ENCODE assay signal across 26 mouse cellular contexts in the genomic region with DNA sequence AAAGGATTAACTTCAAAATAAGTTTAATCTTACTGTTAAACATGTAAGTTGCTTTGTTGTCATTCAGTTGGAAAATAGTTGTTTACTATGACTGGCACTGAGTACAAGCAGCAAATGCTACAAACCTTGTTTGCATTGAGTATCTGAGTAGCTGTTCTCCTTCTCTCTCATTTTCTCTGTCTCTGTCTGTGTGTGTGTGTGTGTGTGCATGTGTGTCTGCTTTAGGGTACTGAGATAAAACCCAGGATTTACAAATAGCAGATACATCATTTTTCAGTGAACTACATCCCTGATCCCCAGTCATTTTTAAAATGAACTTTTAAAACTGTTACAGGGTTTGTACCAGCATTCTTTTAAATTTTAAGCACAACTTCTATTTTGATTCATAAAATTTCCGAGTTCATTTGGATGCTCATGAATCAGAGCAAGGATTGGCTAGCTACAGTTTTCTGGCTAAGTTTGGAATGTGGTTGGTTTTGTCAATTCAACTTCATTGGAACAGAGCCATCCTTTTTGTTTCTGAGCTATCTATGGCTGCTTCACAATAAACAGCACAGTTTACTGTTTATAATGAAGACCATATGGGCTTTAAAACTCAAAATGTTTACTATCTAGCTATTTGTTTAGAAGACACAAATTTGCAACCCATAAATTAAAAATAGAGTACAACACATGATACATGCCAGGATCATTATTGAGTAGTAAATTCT.
DNase-seq lines count a peak whose midpoint lies in the region; ATAC-seq and TF ChIP-seq lines count a peak whose summit lies in the region.
"Had no signal": no experiment of that assay in that cellular context is flagged by ENCODE, and none has a peak within 500 bp of the region (broad histone marks: within the 10 kb centered on the region; RNA-seq: fewer than 3 reads in every experiment).

No protein-coding gene starts in this region.

- no peak overlapping the region for H3K9ac ChIP-seq in forebrain, embryonic 14.5 days (ENCODE audit: low read length)
- no peak overlapping the region for H3K9ac ChIP-seq in forebrain, postnatal 0 days
- H3K9ac ChIP-seq in kidney, postnatal 0 days (ENCODE audit: low read depth, low read length): no peak overlapping the region
- H3K9ac ChIP-seq in lung, embryonic 15.5 days: no peak overlapping the region
- H3K9ac ChIP-seq in lung, postnatal 0 days (replicated peaks; ENCODE audit: low read depth): no peak overlapping the region
- H3K9ac ChIP-seq: embryonic facial prominence, embryonic 13.5 days; forebrain, embryonic 15.5 days; hindbrain, embryonic 14.5 days had no signal

- peak; percentile 31 for DNase-seq in forebrain, embryonic 14.5 days (ENCODE audit: low spot score)
- DNase-seq in forebrain, postnatal 0 days: no peak
- peak; percentile 40 for DNase-seq in kidney, postnatal 0 days (ENCODE audit: low spot score)
- no peak for DNase-seq in kidney, postnatal 14 days
- DNase-seq in lung, postnatal 0 days (ENCODE audit: low spot score): no peak
- DNase-seq in Muller cell, postnatal 12 days (ENCODE audit: inconsistent ontology term): peak; percentile 83
- DNase-seq in heart, postnatal 4 days: no peak
- DNase-seq: adrenal gland, postnatal 10 days; adrenal gland, postnatal 36 days; cerebellum, adult 11 months; cerebellum, adult 2 months; cerebellum, adult 9-11 months; cerebellum, postnatal 25 days; gastrocnemius, adult 2 months; gastrocnemius, postnatal 14 days; heart, adult 11 months had no signal

- no peak overlapping the region for H3K4me3 ChIP-seq in forebrain, embryonic 14.5 days (ENCODE audit: low read depth, low read length)
- no peak overlapping the region for H3K4me3 ChIP-seq in forebrain, postnatal 0 days (ENCODE audit: low read depth, low read length)
- H3K4me3 ChIP-seq in kidney, postnatal 0 days (replicated peaks; ENCODE audit: low read depth, low read length): no peak overlapping the region
- H3K4me3 ChIP-seq in lung, embryonic 15.5 days: no peak overlapping the region
- H3K4me3 ChIP-seq in lung, postnatal 0 days (ENCODE audit: low read depth, low read length): no peak overlapping the region
- H3K4me3 ChIP-seq: embryonic facial prominence, embryonic 13.5 days; forebrain, embryonic 10.5 days; forebrain, embryonic 15.5 days; gastrocnemius, adult 2 months; hindbrain, embryonic 10.5 days had no signal

- TF ChIP-seq EP300 in lung, postnatal 0 days (IDR thresholded peaks at IDR 0.05): no peak

- H3K4me2 ChIP-seq in forebrain, embryonic 14.5 days (ENCODE audit: low read length): no peak overlapping the region
- no peak overlapping the region for H3K4me2 ChIP-seq in forebrain, postnatal 0 days (ENCODE audit: low read depth)
- no peak overlapping the region for H3K4me2 ChIP-seq in kidney, postnatal 0 days (ENCODE audit: low read length)
- H3K4me2 ChIP-seq in lung, embryonic 15.5 days: no peak overlapping the region
- no peak overlapping the region for H3K4me2 ChIP-seq in lung, postnatal 0 days (replicated peaks; ENCODE audit: low read depth, low read length)
- H3K4me2 ChIP-seq: embryonic facial prominence, embryonic 13.5 days; forebrain, embryonic 15.5 days; heart, embryonic 11.5 days; hindbrain, embryonic 14.5 days had no signal

- no peaks in the 10 kb centered on the region for H3K27me3 ChIP-seq in forebrain, embryonic 14.5 days (replicated peaks; ENCODE audit: control insufficient read depth, insufficient read depth, low read length)
- no peaks in the 10 kb centered on the region for H3K27me3 ChIP-seq in forebrain, postnatal 0 days (ENCODE audit: insufficient read depth, low read length)
- no peaks in the 10 kb centered on the region for H3K27me3 ChIP-seq in kidney, postnatal 0 days (ENCODE audit: insufficient read depth, low read length)
- H3K27me3 ChIP-seq in lung, embryonic 15.5 days: no peaks in the 10 kb centered on the region
- no peaks in the 10 kb centered on the region for H3K27me3 ChIP-seq in lung, postnatal 0 days (replicated peaks; ENCODE audit: insufficient read depth, low read length)
- H3K27me3 ChIP-seq: embryonic facial prominence, embryonic 13.5 days; forebrain, embryonic 15.5 days had no signal

- H3K36me3 ChIP-seq in forebrain, embryonic 14.5 days (ENCODE audit: control insufficient read depth, insufficient read depth, low read length): no peaks in the 10 kb centered on the region
- H3K36me3 ChIP-seq in forebrain, postnatal 0 days (ENCODE audit: insufficient read depth): no peaks in the 10 kb centered on the region
- no peaks in the 10 kb centered on the region for H3K36me3 ChIP-seq in kidney, postnatal 0 days (ENCODE audit: insufficient read depth, low read length)
- H3K36me3 ChIP-seq in lung, embryonic 15.5 days: no peaks in the 10 kb centered on the region
- H3K36me3 ChIP-seq in lung, postnatal 0 days (ENCODE audit: insufficient read depth, low read length): no peaks in the 10 kb centered on the region
- H3K36me3 ChIP-seq: embryonic facial prominence, embryonic 13.5 days; forebrain, embryonic 10.5 days; forebrain, embryonic 15.5 days; hindbrain, embryonic 10.5 days had no signal

- ATAC-seq in forebrain, embryonic 14.5 days: no peak
- ATAC-seq in forebrain, postnatal 0 days: no peak
- no peak for ATAC-seq in kidney, postnatal 0 days (replicated peaks; ENCODE audit: low FRiP score, low read depth)
- peak; percentile 88; the same call in 1 of the 2 replicates for ATAC-seq in lung, embryonic 15.5 days (ENCODE audit: borderline replicate concordance, extremely low read depth, low FRiP score, low TSS enrichment)
- ATAC-seq in lung, postnatal 0 days: no peak
- ATAC-seq: activated CD4-positive, CD25-positive, alpha-beta regulatory T cell, adult 4 months; CD4-positive, CD25-positive, alpha-beta regulatory T cell, adult 4 months; forebrain, embryonic 15.5 days; intestine, postnatal 0 days had no signal

- no peaks in the 10 kb centered on the region for H3K9me3 ChIP-seq in forebrain, embryonic 14.5 days (replicated peaks; ENCODE audit: control insufficient read depth, low read length)
- H3K9me3 ChIP-seq in forebrain, postnatal 0 days (ENCODE audit: low read length): no peaks in the 10 kb centered on the region
- no peaks in the 10 kb centered on the region for H3K9me3 ChIP-seq in kidney, postnatal 0 days (replicated peaks; ENCODE audit: low read length)
- H3K9me3 ChIP-seq in lung, embryonic 15.5 days: no peaks in the 10 kb centered on the region
- no peaks in the 10 kb centered on the region for H3K9me3 ChIP-seq in lung, postnatal 0 days (ENCODE audit: low read length)
- H3K9me3 ChIP-seq: embryonic facial prominence, embryonic 13.5 days; forebrain, embryonic 10.5 days; forebrain, embryonic 15.5 days; hindbrain, embryonic 10.5 days had no signal

- no peak overlapping the region for H3K27ac ChIP-seq in forebrain, embryonic 14.5 days (ENCODE audit: low read depth, low read length)
- H3K27ac ChIP-seq in forebrain, postnatal 0 days (ENCODE audit: low read depth, low read length): no peak overlapping the region
- H3K27ac ChIP-seq in kidney, postnatal 0 days: no peak overlapping the region
- H3K27ac ChIP-seq in lung, embryonic 15.5 days: no peak overlapping the region
- no peak overlapping the region for H3K27ac ChIP-seq in lung, postnatal 0 days (ENCODE audit: low read length)
- H3K27ac ChIP-seq: embryonic facial prominence, embryonic 13.5 days; forebrain, embryonic 10.5 days; forebrain, embryonic 15.5 days; gastrocnemius, adult 2 months; hindbrain, embryonic 10.5 days; hindbrain, embryonic 14.5 days had no signal

- no peaks in the 10 kb centered on the region for H3K4me1 ChIP-seq in forebrain, embryonic 14.5 days (ENCODE audit: control insufficient read depth, insufficient read depth, low read length)
- no peaks in the 10 kb centered on the region for H3K4me1 ChIP-seq in forebrain, postnatal 0 days (ENCODE audit: insufficient read depth)
- H3K4me1 ChIP-seq in kidney, postnatal 0 days (replicated peaks; ENCODE audit: insufficient read depth, low read length): no peaks in the 10 kb centered on the region
- H3K4me1 ChIP-seq in lung, embryonic 15.5 days: no peaks in the 10 kb centered on the region
- H3K4me1 ChIP-seq in lung, postnatal 0 days (ENCODE audit: insufficient read depth, low read depth, low read length): no peaks in the 10 kb centered on the region
- H3K4me1 ChIP-seq: embryonic facial prominence, embryonic 13.5 days; forebrain, embryonic 10.5 days; forebrain, embryonic 15.5 days; hindbrain, embryonic 10.5 days had no signal

- 73% methylated on average over 1 of the region's 1 CpGs for WGBS in forebrain, embryonic 14.5 days
- 40% methylated on average over 1 of the region's 1 CpGs for WGBS in forebrain, postnatal 0 days
- WGBS in kidney, postnatal 0 days: 58% methylated on average over 1 of the region's 1 CpGs
- 40% methylated on average over 1 of the region's 1 CpGs for WGBS in lung, embryonic 15.5 days
- 53% methylated on average over 1 of the region's 1 CpGs for WGBS in lung, postnatal 0 days

- no peak for TF ChIP-seq CTCF in forebrain, postnatal 0 days (IDR thresholded peaks at IDR 0.05; ENCODE audit: low read depth)
- TF ChIP-seq CTCF in kidney, postnatal 0 days (IDR thresholded peaks at IDR 0.05; ENCODE audit: low read depth): no peak
- no peak for TF ChIP-seq CTCF in lung, postnatal 0 days (IDR thresholded peaks at IDR 0.05)

Comparison
In these comparisons a context has a peak if more than half of its experiments do, and no peak if none do; other contexts are left out.
1. DNase-seq: peak in forebrain, embryonic 14.5 days (single experiment), kidney, postnatal 0 days (single experiment) and Muller cell, postnatal 12 days (single experiment); none in forebrain, postnatal 0 days (single experiment), kidney, postnatal 14 days (single experiment), lung, postnatal 0 days (single experiment) and heart, postnatal 4 days (single experiment).